Mouse (Mus musculus) hindlimb bud, embryonic 11.5 days (tissue): ENCODE data around the gene Sf3b4.

Experiments
- DNase-seq: peaks from one replicate; pipeline ENCODE4 v3.0.0-alpha.2; 2012; ENCODE audit warnings: low read depth, low spot score; ENCODE audit errors: extremely low spot score

The Sf3b4 gene

GRCm38 (mm10) chr3:96172197-96173178 lies at the start of gene Sf3b4:
TSS of gene Sf3b4 (plus strand) at chr3:96172332.
- DNase-seq = no peak

GRCm38 (mm10) chr3:96124235-96124634 lies 47.9 kb upstream of the Sf3b4 start:
- DNase-seq = no peak

GRCm38 (mm10) chr3:96128128-96128527 lies 44.0 kb upstream of the Sf3b4 start:
- no peak for DNase-seq

- DNase-seq = no peak
Observed at GRCm38 (mm10) chr3:96132478-96132877, 39.7 kb upstream of the Sf3b4 start.

- DNase-seq = no peak
Observed at GRCm38 (mm10) chr3:96133327-96133905, 38.7 kb upstream of the Sf3b4 start.

- no peak for DNase-seq
Observed at GRCm38 (mm10) chr3:96135011-96135410, 37.1 kb upstream of the Sf3b4 start.

- DNase-seq = no peak
Observed at GRCm38 (mm10) chr3:96147950-96148349, 24.2 kb upstream of the Sf3b4 start.

- DNase-seq = no peak
Observed at GRCm38 (mm10) chr3:96151836-96152235, 20.3 kb upstream of the Sf3b4 start.

GRCm38 (mm10) chr3:96152611-96153010 lies 19.5 kb upstream of the Sf3b4 start:
- DNase-seq = no peak

GRCm38 (mm10) chr3:96155501-96155900 lies 16.6 kb upstream of the Sf3b4 start:
- no peak for DNase-seq

- no peak for DNase-seq
Observed at GRCm38 (mm10) chr3:96159820-96160219, 12.3 kb upstream of the Sf3b4 start.

GRCm38 (mm10) chr3:96160222-96160802 lies 11.8 kb upstream of the Sf3b4 start:
- DNase-seq = no peak

- no peak for DNase-seq
Observed at GRCm38 (mm10) chr3:96160803-96161516, 11.2 kb upstream of the Sf3b4 start.

GRCm38 (mm10) chr3:96161869-96162840 lies 10.0 kb upstream of the Sf3b4 start, which contains the start of gene Mtmr11:
TSS of gene Mtmr11 (plus strand) at chr3:96162004.
- no peak for DNase-seq

GRCm38 (mm10) chr3:96163040-96163439 lies 9.1 kb upstream of the Sf3b4 start:
- DNase-seq = no peak

GRCm38 (mm10) chr3:96168466-96169158 lies 3.5 kb upstream of the Sf3b4 start:
- no peak for DNase-seq

- no peak for DNase-seq
Observed at GRCm38 (mm10) chr3:96170276-96170675, 1.9 kb upstream of the Sf3b4 start.

- DNase-seq = no peak
Observed at GRCm38 (mm10) chr3:96170976-96171545, 1.1 kb upstream of the Sf3b4 start.

GRCm38 (mm10) chr3:96171583-96172196 lies 442 bp upstream of the Sf3b4 start:
- DNase-seq = no peak
